Mouse (Mus musculus) forebrain, embryonic 13.5 days (tissue): ENCODE results near the gene Plekhg1. TPM values are rescaled to one million over a fixed set of nuclear protein-coding genes. Genes with fewer than 3 reads are reported as not detected.

ENCODE experiments used
- ATAC-seq: fragments of 200-750 bp; cut with Nextera tagmentation; 2 replicates; pipeline ENCODE4 v1.8.0; 2017
- H3K27ac ChIP-seq: fragments of 300-500 bp; sonication (generic); 2 replicates; pipeline ENCODE4 v1.5.1; 2015; ENCODE audit warnings: inconsistent platforms, mild to moderate bottlenecking, moderate library complexity
- H3K27me3 ChIP-seq: fragments of 300-500 bp; sonication (generic); 2 replicates; pipeline ENCODE4 v1.6.1; 2015; ENCODE audit warnings: mild to moderate bottlenecking, inconsistent platforms
- H3K36me3 ChIP-seq: fragments of 300-500 bp; sonication (generic); 2 replicates; pipeline ENCODE4 v1.6.1; 2015; ENCODE audit warnings: mild to moderate bottlenecking, inconsistent platforms; ENCODE audit not compliant: poor library complexity, severe bottlenecking
- H3K4me1 ChIP-seq: fragments of 300-500 bp; sonication (generic); 2 replicates; pipeline ENCODE4 v1.6.1; 2015; ENCODE audit warnings: inconsistent platforms
- H3K4me2 ChIP-seq: fragments of 300-500 bp; sonication (generic); 2 replicates; pipeline ENCODE4 v1.6.1; 2015; ENCODE audit warnings: inconsistent platforms, mild to moderate bottlenecking, moderate library complexity
- H3K4me3 ChIP-seq: fragments of 300-500 bp; sonication (generic); 2 replicates; pipeline ENCODE4 v1.5.1; 2015; ENCODE audit warnings: mild to moderate bottlenecking, inconsistent platforms
- H3K9ac ChIP-seq: fragments of 300-500 bp; sonication (generic); 2 replicates; pipeline ENCODE4 v1.6.1; 2015; ENCODE audit warnings: mild to moderate bottlenecking, inconsistent platforms
- H3K9me3 ChIP-seq: fragments of 300-500 bp; sonication (generic); replicated peaks from 2 replicates; pipeline ENCODE4 v1.6.1; 2016; ENCODE audit warnings: inconsistent platforms
- WGBS: fragments of 180-500 bp; shearing (Covaris S2); methylation state at CpG from one replicate; pipeline ENCODE4 v1.1.7; 2015; 5-methylcytosine and 5-hydroxymethylcytosine counted together
- polyA plus RNA-seq: library from polyadenylated mRNA; unstranded; fragments of >200 nt; fragmentation: Nextera tagmentation; extraction: Ambion mirVana; gene quantifications from 2 replicates; pipeline ENCODE4 v1.2.1, GENCODE M21; 2015

Gene Plekhg1
- polyA plus RNA-seq, 1 experiment from 2014 or later: 4.0 TPM

DNA sequence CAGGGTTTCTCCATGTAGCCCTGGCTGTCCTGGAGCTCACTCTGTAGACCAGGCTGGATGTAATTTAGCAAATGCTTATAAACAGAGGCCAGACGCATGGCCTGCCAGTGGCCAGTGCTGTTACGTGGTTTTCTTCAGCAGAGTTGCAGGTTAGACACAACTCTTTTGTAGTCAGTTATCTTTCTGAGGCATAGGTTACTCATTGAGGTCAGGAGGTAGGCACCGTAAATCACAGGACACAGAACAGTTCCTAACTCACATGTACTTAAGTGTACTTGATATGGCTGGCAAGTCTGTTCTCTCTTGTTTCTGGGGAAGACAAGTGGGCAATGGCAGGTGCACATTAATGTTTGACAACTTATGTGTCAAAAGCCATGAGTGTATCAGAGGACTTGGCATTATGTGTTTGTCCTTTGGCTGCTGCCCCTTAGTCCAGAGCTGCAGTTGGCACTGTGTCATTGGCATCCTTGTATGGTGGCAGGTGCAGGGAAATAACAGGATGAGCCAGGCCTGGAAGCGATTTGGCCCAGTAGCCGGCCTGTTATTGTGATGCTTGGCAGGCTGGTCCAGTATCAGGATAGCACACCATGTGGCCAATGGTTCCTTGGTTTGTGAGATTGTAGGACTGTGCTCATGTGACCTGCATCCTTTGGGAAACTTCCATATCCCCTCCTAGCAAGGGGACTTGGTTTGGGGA is 238.8 kb downstream of the Plekhg1 start:
- WGBS: 91% methylated on average over 5 of the region's 5 CpGs
- H3K27me3 ChIP-seq: no peaks in the 10 kb centered on the region
- no peak overlapping the region for H3K4me3 ChIP-seq
- no peak overlapping the region for H3K9ac ChIP-seq
- H3K27ac ChIP-seq: no peak overlapping the region
- peaks cover 5% of the 10 kb centered on the region for H3K4me1 ChIP-seq
- H3K36me3 ChIP-seq: peaks cover 21% of the 10 kb centered on the region
- H3K4me2 ChIP-seq: no peak overlapping the region
- H3K9me3 ChIP-seq: no peaks in the 10 kb centered on the region
- no peak for ATAC-seq

- H3K9me3 ChIP-seq: no peaks in the 10 kb centered on the region
- no peak overlapping the region for H3K27ac ChIP-seq
- H3K36me3 ChIP-seq: peaks cover 27% of the 10 kb centered on the region
- H3K4me3 ChIP-seq: no peak overlapping the region
- ATAC-seq: no peak
- no peaks in the 10 kb centered on the region for H3K4me1 ChIP-seq
- H3K9ac ChIP-seq: no peak overlapping the region
- WGBS: 88% methylated on average over 4 of the region's 4 CpGs
- no peak overlapping the region for H3K4me2 ChIP-seq
- no peaks in the 10 kb centered on the region for H3K27me3 ChIP-seq
Measured at GRCm38 (mm10) chr10:3980231-3980630, 240.1 kb downstream of the Plekhg1 start.

DNA sequence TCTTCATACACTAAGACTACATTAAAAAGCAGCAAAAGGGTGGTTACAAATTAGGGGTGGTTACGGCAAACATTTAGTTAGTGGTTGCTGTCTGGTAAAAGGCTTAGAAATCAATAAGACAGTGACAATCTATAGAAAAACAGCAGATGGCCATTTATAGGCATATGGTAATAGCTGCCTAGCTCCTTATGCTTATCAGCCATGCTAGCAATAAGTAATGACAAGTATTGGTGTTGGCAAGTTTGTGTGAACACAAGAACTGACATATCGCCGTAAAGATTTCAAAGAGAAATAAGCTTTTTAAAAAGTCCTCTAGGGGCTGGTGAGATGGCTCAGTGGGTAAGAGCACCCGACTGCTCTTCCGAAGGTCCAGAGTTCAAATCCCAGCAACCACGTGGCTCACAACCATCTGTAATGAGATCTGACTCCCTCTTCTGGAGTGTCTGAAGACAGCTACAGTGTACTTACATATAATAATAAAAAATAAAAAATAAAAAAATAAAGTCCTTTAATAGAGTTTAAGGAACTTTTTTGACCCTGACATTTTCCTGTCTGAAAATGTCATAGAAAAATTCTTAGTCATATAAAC is 250.2 kb downstream of the Plekhg1 start:
- Histone ChIP-seq H3K4me1 (no peaks in the 10 kb centered on the region), H3K27ac (no peak overlapping the region), H3K36me3 (peaks cover 27% of the 10 kb centered on the region), H3K9me3 (no peaks in the 10 kb centered on the region), H3K4me2 (no peak overlapping the region), H3K4me3 (no peak overlapping the region), H3K9ac (no peak overlapping the region), H3K27me3 (no peaks in the 10 kb centered on the region)
- peak; percentile 65; the same call in 1 of the 2 replicates for ATAC-seq
- WGBS: 91% methylated on average over 6 of the region's 6 CpGs

DNA sequence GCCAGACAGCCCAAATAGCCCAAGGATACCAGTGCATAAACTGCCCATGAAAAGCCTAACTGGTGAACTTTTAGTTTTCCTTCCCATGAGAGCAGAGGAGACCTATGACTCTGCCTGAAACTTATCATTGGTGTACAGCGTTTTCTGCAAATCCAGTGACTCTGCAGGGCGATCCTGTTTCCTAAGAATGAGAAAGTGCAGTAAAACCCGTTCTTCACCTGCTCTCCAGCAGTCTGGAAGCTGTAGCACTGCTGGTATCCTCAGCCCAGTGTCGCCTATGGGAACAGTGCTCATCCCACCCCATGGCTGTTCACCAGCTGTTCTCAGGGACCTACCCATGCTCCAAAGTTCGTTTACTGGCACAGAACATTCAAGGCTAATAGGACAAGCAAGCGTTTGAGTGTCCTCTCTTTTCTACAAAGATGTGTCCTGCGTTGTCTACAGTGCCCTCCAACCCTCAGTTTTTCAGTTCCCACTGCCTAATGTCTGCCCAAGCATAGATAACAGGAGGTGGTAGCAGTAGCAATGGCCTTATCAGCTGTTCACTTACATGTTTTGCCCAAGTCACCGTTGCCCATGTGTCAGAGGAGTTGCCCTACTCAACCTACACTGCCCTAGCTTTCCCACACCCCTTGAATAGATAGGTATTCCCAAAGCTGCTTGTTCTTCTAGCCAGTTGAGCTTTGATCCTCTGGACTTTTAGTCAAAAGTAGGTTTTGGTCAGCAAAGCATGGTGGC is 253.4 kb downstream of the Plekhg1 start:
- peaks cover 24% of the 10 kb centered on the region for H3K36me3 ChIP-seq
- H3K9me3 ChIP-seq: no peaks in the 10 kb centered on the region
- ATAC-seq: no peak
- H3K27ac ChIP-seq: no peak overlapping the region
- no peak overlapping the region for H3K9ac ChIP-seq
- H3K4me3 ChIP-seq: no peak overlapping the region
- WGBS: 91% methylated on average over 8 of the region's 8 CpGs
- no peaks in the 10 kb centered on the region for H3K4me1 ChIP-seq
- no peak overlapping the region for H3K4me2 ChIP-seq
- H3K27me3 ChIP-seq: no peaks in the 10 kb centered on the region

- no peaks in the 10 kb centered on the region for H3K4me1 ChIP-seq
- H3K9me3 ChIP-seq: no peaks in the 10 kb centered on the region
- H3K9ac ChIP-seq: no peak overlapping the region
- peaks cover 14% of the 10 kb centered on the region; the same call in 1 of the 2 replicates for H3K36me3 ChIP-seq
- no peak overlapping the region for H3K4me3 ChIP-seq
- H3K4me2 ChIP-seq: no peak overlapping the region
- ATAC-seq: no peak
- no peak overlapping the region for H3K27ac ChIP-seq
- H3K27me3 ChIP-seq: no peaks in the 10 kb centered on the region
- WGBS: 90% methylated on average over 4 of the region's 4 CpGs
Measured at GRCm38 (mm10) chr10:3995277-3995676, 255.1 kb downstream of the Plekhg1 start.

DNA sequence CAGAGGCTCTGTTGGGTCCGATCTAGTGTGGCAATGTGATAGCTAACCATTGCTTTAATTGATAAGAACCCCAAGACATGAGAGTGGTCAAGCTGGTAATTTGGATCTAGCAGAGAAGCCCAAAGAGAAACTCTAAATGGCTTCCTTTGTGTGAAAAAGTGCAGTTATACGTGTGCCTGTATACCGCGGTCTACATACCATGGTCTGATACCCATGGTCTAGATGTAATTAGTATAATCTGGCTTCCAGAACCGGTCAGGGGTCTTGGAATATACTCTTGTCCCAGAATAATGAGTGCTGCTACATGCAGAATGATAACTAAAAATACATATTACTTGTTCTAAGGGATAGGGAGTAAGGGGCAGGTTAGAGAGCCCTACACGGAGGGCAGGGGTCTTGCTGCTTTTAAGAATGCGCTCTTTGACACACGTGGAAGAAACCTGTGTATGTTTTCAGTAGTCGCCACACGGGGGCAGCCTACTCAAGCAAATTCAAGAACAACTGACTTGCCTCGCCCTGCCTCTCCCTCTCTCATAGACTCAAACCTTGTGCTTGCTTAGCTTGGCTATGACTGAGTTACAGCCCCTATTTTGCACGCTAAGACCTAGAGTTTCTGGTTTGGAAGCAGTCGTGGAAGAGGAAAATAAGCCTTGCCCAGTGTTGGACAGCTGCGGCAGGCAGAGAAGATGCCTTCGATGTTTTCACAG is 256.2 kb downstream of the Plekhg1 start:
- Histone ChIP-seq H3K4me1 (no peaks in the 10 kb centered on the region), H3K9ac (no peak overlapping the region), H3K36me3 (peaks cover 9% of the 10 kb centered on the region; the same call in 1 of the 2 replicates), H3K4me2 (no peak overlapping the region), H3K4me3 (no peak overlapping the region), H3K27ac (no peak overlapping the region), H3K27me3 (no peaks in the 10 kb centered on the region), H3K9me3 (no peaks in the 10 kb centered on the region)
- peak; percentile 84 for ATAC-seq
- 55% methylated on average over 15 of the region's 15 CpGs for WGBS

DNA sequence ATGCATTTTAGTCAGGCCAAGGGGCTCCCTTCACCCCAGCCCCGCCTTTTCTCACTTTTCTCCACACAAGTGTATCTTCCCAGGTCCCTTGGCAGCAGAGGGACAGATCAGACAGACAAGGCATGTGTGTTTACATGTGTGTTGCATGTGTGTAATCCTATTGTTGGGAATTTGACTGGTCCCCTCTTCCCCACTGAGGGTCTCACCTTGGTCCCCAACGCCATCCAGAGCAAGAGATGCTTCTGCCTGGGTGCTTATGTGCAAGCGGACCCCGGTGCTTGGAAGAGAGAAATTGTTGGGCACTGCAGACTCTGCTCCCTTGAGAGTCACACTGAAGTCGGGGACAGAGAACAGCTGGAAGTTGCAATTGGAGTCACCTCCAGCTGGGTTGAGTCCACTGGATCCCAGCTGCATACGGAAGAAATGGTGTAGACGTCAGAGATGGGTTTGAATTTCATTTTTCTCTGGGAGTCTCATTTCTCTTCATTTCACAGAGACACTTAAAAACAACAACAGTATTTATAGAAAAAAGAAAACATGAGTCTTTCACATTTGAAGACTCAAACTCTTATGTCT is 257.8 kb downstream of the Plekhg1 start:
- H3K36me3 ChIP-seq: 0 out of 2 replicates have a peak, but pooled peaks cover 5% of the 10 kb centered on the region
- H3K4me2 ChIP-seq: no peak overlapping the region
- no peak for ATAC-seq
- H3K4me1 ChIP-seq: no peaks in the 10 kb centered on the region
- no peaks in the 10 kb centered on the region for H3K27me3 ChIP-seq
- H3K9ac ChIP-seq: no peak overlapping the region
- H3K9me3 ChIP-seq: no peaks in the 10 kb centered on the region
- H3K4me3 ChIP-seq: no peak overlapping the region
- 93% methylated on average over 7 of the region's 7 CpGs for WGBS
- H3K27ac ChIP-seq: no peak overlapping the region

- 79% methylated on average over 5 of the region's 5 CpGs for WGBS
- Histone ChIP-seq H3K4me2 (no peak overlapping the region), H3K36me3 (no peaks in the 10 kb centered on the region), H3K4me1 (no peaks in the 10 kb centered on the region), H3K9ac (no peak overlapping the region), H3K9me3 (no peaks in the 10 kb centered on the region), H3K27ac (no peak overlapping the region), H3K27me3 (no peaks in the 10 kb centered on the region), H3K4me3 (no peak overlapping the region)
- ATAC-seq: peak; percentile 31; the same call in 1 of the 2 replicates
Measured at GRCm38 (mm10) chr10:4002711-4003110, 262.5 kb downstream of the Plekhg1 start.

DNA sequence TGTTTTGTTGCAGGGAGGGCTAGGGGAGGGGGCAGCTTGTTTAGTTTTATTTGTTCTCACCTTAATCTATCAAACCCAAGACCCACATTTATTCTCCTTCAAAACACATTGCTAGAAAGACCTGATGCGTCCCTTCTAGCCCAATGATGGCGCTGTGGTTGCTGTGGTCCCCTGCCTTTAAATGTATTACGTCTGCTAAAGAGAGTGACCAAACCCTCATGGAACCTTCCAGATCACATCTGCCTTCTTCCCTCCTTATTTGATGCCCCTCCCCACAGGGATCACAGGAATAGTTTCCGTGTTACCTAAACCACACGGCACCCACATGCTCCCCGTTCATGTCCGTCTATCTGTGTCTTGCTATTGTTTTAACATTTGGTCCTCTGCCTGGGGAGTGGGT is 265.0 kb downstream of the Plekhg1 start:
- WGBS: 88% methylated on average over 7 of the region's 7 CpGs
- Histone ChIP-seq H3K4me3 (no peak overlapping the region), H3K36me3 (no peaks in the 10 kb centered on the region), H3K4me1 (no peaks in the 10 kb centered on the region), H3K27ac (no peak overlapping the region), H3K27me3 (no peaks in the 10 kb centered on the region), H3K4me2 (no peak overlapping the region), H3K9ac (no peak overlapping the region), H3K9me3 (no peaks in the 10 kb centered on the region)
- ATAC-seq: no peak

- Histone ChIP-seq H3K27me3 (no peaks in the 10 kb centered on the region), H3K4me3 (no peak overlapping the region), H3K9me3 (no peaks in the 10 kb centered on the region), H3K9ac (no peak overlapping the region), H3K4me1 (no peaks in the 10 kb centered on the region), H3K27ac (peak overlapping the region; percentile 40; the same call in 1 of the 2 replicates), H3K4me2 (no peak overlapping the region), H3K36me3 (no peaks in the 10 kb centered on the region)
- ATAC-seq: 0 out of 2 replicates have a peak, but pooled peaks have one; percentile 33
- 73% methylated on average over 7 of the region's 7 CpGs for WGBS
Measured at GRCm38 (mm10) chr10:4006296-4007015, 266.3 kb downstream of the Plekhg1 start.
